Mouse (Mus musculus): ENCODE data around the gene Hpn. TPM values are rescaled to one million over a fixed set of nuclear protein-coding genes. Genes with fewer than 3 reads are reported as not detected.

The Hpn gene
- polyA plus RNA-seq, 2 experiments = 2.5 to 5.5 TPM

- no peak overlapping the region for H3K4me2 ChIP-seq (replicated peaks; ENCODE audit: low read depth, low read length, severe bottlenecking)
- TF ChIP-seq POLR2A (IDR thresholded peaks at IDR 0.05; ENCODE audit: borderline replicate concordance, extremely low read depth, insufficient read depth, insufficient read length) = no peak
- H3K9ac ChIP-seq (ENCODE audit: low read depth, low read length, severe bottlenecking) = no peak overlapping the region
- H3K27ac ChIP-seq (replicated peaks; ENCODE audit: low read depth, low read length) = no peak overlapping the region
- H3K4me1 ChIP-seq (ENCODE audit: control insufficient read depth, insufficient read depth, low read length) = no peaks in the 10 kb centered on the region
- H3K36me3 ChIP-seq (ENCODE audit: control insufficient read depth, insufficient read depth, low read length) = no peaks in the 10 kb centered on the region
- ATAC-seq (ENCODE audit: low FRiP score, low read depth) = no peak
- H3K4me3 ChIP-seq (replicated peaks; ENCODE audit: low read length) = no peak overlapping the region
- DNase-seq (ENCODE audit: low spot score) = no peak
- 74% methylated on average over 3 of the region's 3 CpGs for WGBS
- H3K27me3 ChIP-seq (ENCODE audit: control insufficient read depth, insufficient read depth, low read length) = no peaks in the 10 kb centered on the region
- no peaks in the 10 kb centered on the region for H3K9me3 ChIP-seq (ENCODE audit: control insufficient read depth, low read length)
Measured at GRCm38 (mm10) chr7:31161246-31161645, 46.2 kb upstream of the Hpn start.

DNA sequence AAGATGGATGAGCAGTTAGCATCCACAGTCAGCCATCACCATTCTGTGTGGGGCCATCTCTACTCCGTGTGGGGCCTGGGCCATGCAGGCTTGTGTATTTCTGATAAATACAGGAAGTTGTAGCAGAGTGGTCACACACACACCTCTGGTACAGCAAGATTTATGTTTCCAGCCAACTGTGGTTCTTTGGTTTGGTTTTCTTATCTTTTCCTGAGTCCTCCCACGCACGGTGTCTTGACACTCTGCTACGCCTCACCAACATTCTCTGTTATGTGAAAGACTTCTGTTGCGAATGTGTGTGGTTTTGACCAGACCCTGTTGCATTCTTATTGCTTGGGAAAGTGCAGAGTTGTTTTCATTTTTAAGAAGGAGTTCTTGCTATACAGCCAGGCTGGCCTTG is 45.7 kb upstream of the Hpn start:
- H3K9me3 ChIP-seq (ENCODE audit: control insufficient read depth, low read length) = no peaks in the 10 kb centered on the region
- H3K27me3 ChIP-seq (ENCODE audit: control insufficient read depth, insufficient read depth, low read length) = no peaks in the 10 kb centered on the region
- no peak overlapping the region for H3K27ac ChIP-seq (replicated peaks; ENCODE audit: low read depth, low read length)
- H3K9ac ChIP-seq (ENCODE audit: low read depth, low read length, severe bottlenecking) = no peak overlapping the region
- WGBS = 85% methylated on average over 5 of the region's 5 CpGs
- ATAC-seq (ENCODE audit: low FRiP score, low read depth) = no peak
- H3K36me3 ChIP-seq (ENCODE audit: control insufficient read depth, insufficient read depth, low read length) = no peaks in the 10 kb centered on the region
- H3K4me2 ChIP-seq (replicated peaks; ENCODE audit: low read depth, low read length, severe bottlenecking) = no peak overlapping the region
- DNase-seq (ENCODE audit: low spot score) = no peak
- no peak overlapping the region for H3K4me3 ChIP-seq (replicated peaks; ENCODE audit: low read length)
- peaks cover 3% of the 10 kb centered on the region for H3K4me1 ChIP-seq (ENCODE audit: control insufficient read depth, insufficient read depth, low read length)
- TF ChIP-seq POLR2A (IDR thresholded peaks at IDR 0.05; ENCODE audit: borderline replicate concordance, extremely low read depth, insufficient read depth, insufficient read length) = no peak

- no peak overlapping the region for H3K9ac ChIP-seq (ENCODE audit: low read depth, low read length, severe bottlenecking)
- H3K27ac ChIP-seq (replicated peaks; ENCODE audit: low read depth, low read length) = 0 out of 2 replicates have a peak overlapping the region, but pooled peaks have one; percentile 33
- H3K4me3 ChIP-seq (replicated peaks; ENCODE audit: low read length) = no peak overlapping the region
- H3K9me3 ChIP-seq (ENCODE audit: control insufficient read depth, low read length) = no peaks in the 10 kb centered on the region
- no peaks in the 10 kb centered on the region for H3K36me3 ChIP-seq (ENCODE audit: control insufficient read depth, insufficient read depth, low read length)
- 0 out of 2 replicates have a peak overlapping the region, but pooled peaks have one; percentile 13 for H3K4me2 ChIP-seq (replicated peaks; ENCODE audit: low read depth, low read length, severe bottlenecking)
- H3K27me3 ChIP-seq (ENCODE audit: control insufficient read depth, insufficient read depth, low read length) = no peaks in the 10 kb centered on the region
- no peak for TF ChIP-seq POLR2A (IDR thresholded peaks at IDR 0.05; ENCODE audit: borderline replicate concordance, extremely low read depth, insufficient read depth, insufficient read length)
- ATAC-seq (ENCODE audit: low FRiP score, low read depth) (no peak), DNase-seq (ENCODE audit: low spot score) (no peak)
- H3K4me1 ChIP-seq (ENCODE audit: control insufficient read depth, insufficient read depth, low read length) = peaks cover 12% of the 10 kb centered on the region
- 24% methylated on average over 19 of the region's 19 CpGs for WGBS
Measured at GRCm38 (mm10) chr7:31156034-31156928, 41.2 kb upstream of the Hpn start.

GRCm38 (mm10) chr7:31155296-31156033 is 40.4 kb upstream of the Hpn start, which contains the start of gene Gramd1a:
Gene Gramd1a, minus strand, starts transcription at chr7:31155896.
- Histone ChIP-seq H3K36me3 (ENCODE audit: control insufficient read depth, insufficient read depth, low read length) (no peaks in the 10 kb centered on the region), H3K9ac (ENCODE audit: low read depth, low read length, severe bottlenecking) (no peak within 1 kb of the TSS), H3K9me3 (ENCODE audit: control insufficient read depth, low read length) (no peaks in the 10 kb centered on the region), H3K27ac (replicated peaks; ENCODE audit: low read depth, low read length) (0 out of 2 replicates have a peak within 1 kb of the TSS, but pooled peaks have one; percentile 33), H3K4me2 (replicated peaks; ENCODE audit: low read depth, low read length, severe bottlenecking) (0 out of 2 replicates have a peak within 1 kb of the TSS, but pooled peaks have one; percentile 13), H3K4me3 (replicated peaks; ENCODE audit: low read length) (no peak within 1 kb of the TSS), H3K4me1 (ENCODE audit: control insufficient read depth, insufficient read depth, low read length) (peaks cover 12% of the 10 kb centered on the region), H3K27me3 (ENCODE audit: control insufficient read depth, insufficient read depth, low read length) (no peaks in the 10 kb centered on the region)
- ATAC-seq (ENCODE audit: low FRiP score, low read depth) (no peak), DNase-seq (ENCODE audit: low spot score) (no peak)
- 62% methylated on average over 4 of the region's 5 CpGs for WGBS
- TF ChIP-seq POLR2A (IDR thresholded peaks at IDR 0.05; ENCODE audit: borderline replicate concordance, extremely low read depth, insufficient read depth, insufficient read length) = no peak

Data from limb, embryonic 14.5 days (tissue).